Mouse (Mus musculus) frontal cortex, postnatal 25 days (tissue): Measurements from ENCODE around the gene Ube4a.

Experiments used
- DNase-seq, 2 experiments: peaks; one replicate each; pipeline ENCODE4 v3.0.0; 2022; ENCODE audit warnings: low spot score in 2 of 2

Gene Ube4a

GRCm38 (mm10) chr9:44903856-44904255 is 61.5 kb downstream of the Ube4a start:
- DNase-seq: no peak

DNA sequence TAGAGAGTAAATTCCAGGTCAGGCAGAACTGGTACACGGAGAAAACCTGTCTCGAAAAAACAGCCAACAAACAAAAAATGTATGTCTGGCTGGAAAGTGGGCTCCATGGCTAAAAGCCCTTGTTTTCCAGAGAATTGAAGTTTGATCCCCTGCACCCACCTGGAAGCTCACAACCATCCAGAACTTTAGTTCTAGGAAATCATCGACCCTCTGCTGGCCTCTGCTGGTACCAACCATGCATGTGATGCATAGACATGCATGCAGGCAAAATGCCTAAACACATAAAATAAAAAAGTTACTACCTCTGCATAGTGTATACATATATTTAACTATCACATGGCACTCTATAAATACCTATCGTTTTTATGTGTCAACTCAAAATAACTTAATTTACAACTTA is 65.0 kb downstream of the Ube4a start:
- no peak for DNase-seq

GRCm38 (mm10) chr9:44899716-44900115 is 65.7 kb downstream of the Ube4a start:
- no peak for DNase-seq

GRCm38 (mm10) chr9:44897024-44897423 is 68.4 kb downstream of the Ube4a start:
- DNase-seq: no peak

GRCm38 (mm10) chr9:44892664-44893063 is 72.7 kb downstream of the Ube4a start:
- no peak for DNase-seq

GRCm38 (mm10) chr9:44891210-44891609 is 74.2 kb downstream of the Ube4a start:
- DNase-seq: no peak

GRCm38 (mm10) chr9:44890122-44890521 is 75.3 kb downstream of the Ube4a start:
- no peak for DNase-seq

- DNase-seq: no peak
Observed at GRCm38 (mm10) chr9:44888114-44888624, 77.2 kb downstream of the Ube4a start.

DNA sequence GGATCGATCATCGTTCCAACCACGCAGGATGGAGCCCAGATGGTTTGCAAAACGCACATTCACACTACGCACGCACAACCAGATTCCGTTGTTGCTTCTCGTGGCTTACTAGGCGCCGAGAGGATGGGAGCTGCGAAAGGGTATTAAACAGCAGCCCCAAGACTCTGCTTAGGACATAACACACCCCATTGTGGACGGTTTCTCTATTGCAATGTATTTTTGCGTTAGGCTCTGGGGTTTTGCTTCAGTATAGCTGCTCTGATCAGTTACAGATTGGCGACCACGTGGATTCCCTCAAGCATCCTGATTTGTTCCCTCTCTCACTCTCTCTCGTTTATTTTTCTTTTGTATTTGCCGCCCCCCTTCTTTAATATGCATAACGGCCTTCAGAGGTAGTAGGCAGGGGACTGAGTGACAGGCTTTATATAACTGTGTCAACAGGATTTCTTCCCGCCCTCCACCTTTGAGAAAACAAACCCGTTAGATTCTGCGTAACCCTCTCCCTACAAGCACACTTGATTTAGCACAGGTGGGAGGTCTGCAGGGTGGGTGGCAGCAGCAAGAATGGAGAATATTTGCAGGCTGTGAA is 82.3 kb downstream of the Ube4a start:
- DNase-seq: peak; percentile 24 to 28

DNA sequence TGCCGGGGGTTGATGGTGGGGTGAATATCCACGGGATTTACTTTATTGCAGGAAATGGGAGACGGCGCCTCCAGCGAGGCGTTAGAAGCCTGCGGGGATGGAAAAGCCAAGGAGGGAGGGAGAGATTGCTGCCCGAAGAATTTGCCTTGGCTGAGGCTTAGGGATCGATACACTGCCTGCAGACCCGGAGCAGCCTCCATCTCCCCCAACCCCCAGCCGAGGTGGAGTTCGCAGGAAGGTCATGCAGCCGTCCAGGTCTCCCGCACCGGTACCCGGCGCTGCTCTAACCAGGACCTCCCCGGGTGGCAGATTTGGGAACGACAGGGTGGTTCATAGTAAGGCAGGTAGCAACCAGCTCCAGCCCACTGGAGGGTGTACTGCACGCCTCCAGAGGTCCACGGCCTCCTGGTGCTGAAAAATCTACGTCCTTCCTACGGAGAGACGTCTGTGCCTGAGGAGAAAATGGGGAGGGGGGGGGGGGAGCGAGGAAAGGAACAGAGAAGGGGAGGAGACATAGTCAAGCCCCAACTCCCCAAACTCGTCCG is 82.9 kb downstream of the Ube4a start:
- DNase-seq: peak; percentile 24 to 31

DNA sequence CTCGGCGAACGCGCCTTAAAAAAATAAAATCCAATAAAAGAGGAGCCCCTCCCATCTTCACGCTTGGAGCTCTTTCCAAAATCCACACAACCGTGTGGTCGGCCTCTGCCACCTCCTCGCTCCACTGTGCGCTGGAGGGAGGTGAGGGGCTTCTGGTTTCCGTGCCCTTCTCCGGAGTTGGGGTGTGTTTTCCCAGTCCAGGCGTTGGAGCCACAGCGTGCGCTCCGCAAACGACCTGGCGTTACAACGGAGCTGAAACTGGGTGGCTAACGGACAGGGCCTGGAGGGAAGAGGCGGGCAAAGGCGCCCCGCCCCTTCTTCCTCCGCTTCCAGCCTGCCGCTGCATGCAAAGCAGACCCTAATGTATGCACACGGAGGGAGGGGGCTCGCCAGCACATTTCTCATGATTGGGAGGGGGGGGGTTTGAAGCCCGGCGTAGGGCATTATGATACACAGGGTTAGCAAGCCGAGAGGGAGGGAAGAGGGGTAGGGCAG is 83.4 kb downstream of the Ube4a start:
- peak; percentile 48 to 51 for DNase-seq

DNA sequence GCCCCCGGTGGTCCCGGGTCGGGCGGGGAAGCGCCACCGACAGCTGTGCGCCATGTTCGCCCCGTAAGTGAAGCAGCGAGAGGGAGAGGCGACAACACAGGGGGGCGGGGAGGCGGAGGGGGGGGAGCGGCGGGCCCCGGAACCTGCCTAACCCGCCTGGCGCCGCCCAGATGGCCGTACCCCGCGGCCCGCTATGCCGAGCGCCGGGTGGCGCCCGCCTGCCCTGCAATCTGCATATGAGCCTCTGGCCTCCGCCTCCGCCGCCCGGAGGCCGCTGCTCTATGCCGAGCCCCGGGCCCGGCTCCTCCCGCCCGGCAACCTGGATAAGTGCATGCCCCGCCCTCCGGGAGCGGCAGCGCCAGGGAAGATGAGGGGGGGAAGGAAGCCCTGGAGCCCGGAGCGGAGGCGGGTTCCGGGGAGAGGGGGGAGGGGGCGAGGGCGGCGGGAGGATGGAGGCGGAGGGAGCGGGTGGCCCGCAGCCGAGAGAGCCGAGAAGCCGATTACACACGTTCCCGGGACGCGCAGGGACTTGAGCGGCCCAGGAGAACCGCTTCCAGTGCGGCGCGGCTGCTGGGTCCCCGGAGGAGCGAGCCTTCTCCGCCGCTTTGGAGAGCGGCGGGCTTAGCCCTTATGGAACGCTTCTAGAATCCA is 84.1 kb downstream of the Ube4a start, which contains the start of gene Kmt2a:
Gene Kmt2a (minus strand): TSS at position 76 of the 651 bp plus-strand sequence.
- peak; percentile 98 to 99 for DNase-seq

DNA sequence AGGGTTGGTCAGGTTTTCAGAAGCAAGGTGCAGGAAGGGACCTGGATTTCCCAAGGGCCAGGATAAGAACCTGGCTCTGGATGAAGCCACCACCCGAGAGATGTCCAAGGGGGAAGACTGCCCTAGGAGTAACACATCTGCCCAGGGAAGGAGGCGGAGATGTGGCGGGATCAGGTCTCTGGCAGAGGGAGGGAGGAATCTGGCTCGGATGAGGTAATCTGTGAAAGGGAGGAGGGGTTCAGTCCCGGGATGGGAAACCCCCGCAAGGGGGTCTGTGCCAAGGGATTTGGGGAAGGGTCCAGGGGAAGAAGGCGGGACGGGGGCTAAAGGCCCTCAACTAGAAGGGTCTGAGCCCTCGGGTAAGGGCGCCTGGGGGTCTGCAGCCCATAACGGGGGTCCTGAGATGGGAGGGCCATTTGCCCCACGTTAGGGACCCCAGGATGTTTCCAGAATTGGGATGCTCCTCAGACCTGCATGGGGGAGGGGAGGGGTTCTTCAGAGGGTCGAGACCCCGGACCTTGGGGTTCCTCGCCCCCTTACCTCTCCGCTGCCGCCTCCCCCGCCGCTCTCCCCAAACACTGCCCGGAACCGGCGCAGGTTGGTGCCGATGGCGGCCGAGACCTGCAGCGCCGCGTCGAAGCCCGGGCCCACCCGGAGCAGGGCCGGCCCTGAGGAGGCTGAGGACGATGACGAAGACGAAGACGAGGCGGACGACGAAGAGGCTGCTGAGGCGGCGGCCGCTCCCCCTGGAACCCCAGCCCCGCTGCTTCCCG is 84.9 kb downstream of the Ube4a start:
- DNase-seq: no peak

DNA sequence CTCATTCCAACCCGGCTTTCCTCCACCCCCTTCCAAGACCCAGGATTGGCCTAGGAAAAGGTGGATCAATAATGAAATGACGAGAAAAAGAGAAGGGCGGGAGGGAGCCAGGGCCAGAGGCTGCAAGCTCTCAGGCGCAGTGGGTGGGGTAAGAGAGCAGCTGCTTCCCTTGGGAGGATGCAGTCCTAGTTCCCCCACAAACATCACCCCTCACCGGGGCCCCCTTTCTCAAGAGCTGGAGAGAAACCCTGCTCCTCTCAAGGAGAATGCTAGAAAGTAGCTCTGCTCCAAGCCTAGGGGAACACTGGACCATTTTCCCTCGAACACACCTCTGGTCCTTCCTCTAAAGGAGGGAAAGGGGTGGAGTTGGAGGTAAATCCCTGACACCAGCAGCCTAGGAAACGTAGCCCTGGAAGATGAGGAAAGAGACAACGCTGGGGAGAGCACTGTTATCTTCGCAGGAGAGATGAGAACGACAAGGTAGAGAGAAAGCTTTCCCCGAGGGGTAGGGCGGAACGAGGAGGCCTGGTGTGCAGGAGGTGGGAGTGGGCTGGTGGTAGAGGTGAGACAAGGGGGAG is 85.6 kb downstream of the Ube4a start:
- DNase-seq: no peak

DNA sequence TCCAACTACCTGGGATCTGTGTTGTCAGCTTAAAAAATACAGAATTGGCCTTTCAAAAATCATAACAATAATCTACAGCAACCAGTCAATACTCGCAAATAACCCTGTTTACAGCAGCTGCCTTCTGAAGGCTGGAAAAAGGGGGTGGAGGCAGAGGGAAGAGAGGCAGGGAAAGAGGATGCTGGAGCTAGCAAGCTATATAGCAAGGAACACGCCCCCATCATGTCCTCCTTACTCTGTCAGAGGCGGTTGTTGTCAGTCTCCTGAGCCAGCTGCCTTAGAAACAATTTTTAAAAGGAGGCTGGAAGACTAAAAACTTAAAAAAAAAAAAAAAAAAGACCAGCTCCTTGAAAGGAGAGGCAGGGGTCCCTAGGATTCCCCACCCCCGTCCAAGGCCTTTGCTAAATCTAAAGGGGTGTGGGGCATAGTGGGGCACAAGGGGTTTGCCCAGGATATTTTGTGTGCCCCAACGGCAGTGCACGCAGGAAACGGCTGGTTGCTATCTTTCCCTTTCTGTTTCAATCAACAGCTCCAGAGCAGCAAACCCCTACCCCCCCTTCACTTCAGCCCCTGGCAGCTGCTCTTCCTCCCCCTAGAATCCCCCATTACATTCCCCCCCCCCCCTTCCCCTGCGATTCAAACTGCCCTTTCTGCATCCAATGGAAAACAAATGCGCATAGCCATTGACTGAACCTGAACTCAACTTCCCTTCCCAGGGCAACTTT is 86.5 kb downstream of the Ube4a start:
- no peak for DNase-seq

DNA sequence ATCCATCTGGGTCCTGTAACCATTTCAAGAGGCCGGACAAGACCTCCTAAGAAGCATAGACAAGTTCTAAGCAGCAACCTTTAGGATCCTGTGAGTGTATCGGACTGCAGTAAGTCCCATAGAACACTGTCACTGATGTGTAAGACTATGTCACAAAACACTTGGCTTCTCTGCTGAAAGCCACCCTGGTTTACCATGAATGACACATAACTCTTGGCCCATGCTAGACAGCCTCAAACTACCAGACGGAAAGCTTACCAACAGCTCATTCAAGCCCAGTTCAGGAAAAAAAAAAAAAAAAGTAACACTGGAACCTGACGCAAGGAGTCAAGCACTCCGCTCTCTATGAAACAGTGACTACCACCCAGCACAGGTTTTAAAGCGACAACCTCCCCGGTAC is 87.7 kb downstream of the Ube4a start:
- DNase-seq: no peak

DNA sequence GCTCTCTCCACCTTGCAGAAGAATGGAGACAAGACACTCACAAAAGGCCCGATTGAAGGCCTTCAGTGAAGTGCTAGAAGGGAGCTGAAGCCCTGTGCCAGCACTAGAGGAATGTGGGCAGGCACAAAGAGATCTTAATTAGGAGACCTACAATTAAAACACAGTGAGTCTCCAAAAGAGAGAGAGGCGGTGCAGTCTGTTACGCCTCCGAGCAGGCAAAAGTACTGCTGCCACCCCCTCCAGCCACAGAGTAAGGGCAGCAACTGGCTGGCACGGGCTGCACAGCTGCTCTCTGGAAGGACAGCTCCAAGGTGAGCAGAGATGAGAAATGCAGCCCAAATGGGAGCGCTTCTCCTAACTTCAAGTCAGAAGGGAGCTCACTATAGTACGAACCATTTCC is 89.9 kb downstream of the Ube4a start:
- peak in 1 of 2 experiments; percentile 23 for DNase-seq

GRCm38 (mm10) chr9:44874198-44874597 is 91.2 kb downstream of the Ube4a start:
- no peak for DNase-seq

GRCm38 (mm10) chr9:44873665-44874064 is 91.7 kb downstream of the Ube4a start:
- no peak for DNase-seq
